Mouse (Mus musculus) urinary bladder, adult 2 months (tissue): ENCODE results near the gene H2-M10.2. TPM values are rescaled to one million over a fixed set of nuclear protein-coding genes. Genes with fewer than 3 reads are reported as not detected.
"Not testable (repeated sequence)": the region's sequence is repeated elsewhere in the genome, so short reads cannot be mapped to it uniquely, and the experiment has no call there.

Experiments
- DNase-seq: peaks from one replicate; pipeline ENCODE4 v3.0.0; 2022; ENCODE audit warnings: low spot score
- polyA plus RNA-seq: library from polyadenylated mRNA; depleted of rRNA; stranded (reverse); fragments of >200 nt; gene quantifications from 2 replicates; pipeline ENCODE4 v1.2.3, GENCODE M21; 2012; rRNA removed

H2-M10.2 gene
- polyA plus RNA-seq, 1 experiment: not detected

DNA sequence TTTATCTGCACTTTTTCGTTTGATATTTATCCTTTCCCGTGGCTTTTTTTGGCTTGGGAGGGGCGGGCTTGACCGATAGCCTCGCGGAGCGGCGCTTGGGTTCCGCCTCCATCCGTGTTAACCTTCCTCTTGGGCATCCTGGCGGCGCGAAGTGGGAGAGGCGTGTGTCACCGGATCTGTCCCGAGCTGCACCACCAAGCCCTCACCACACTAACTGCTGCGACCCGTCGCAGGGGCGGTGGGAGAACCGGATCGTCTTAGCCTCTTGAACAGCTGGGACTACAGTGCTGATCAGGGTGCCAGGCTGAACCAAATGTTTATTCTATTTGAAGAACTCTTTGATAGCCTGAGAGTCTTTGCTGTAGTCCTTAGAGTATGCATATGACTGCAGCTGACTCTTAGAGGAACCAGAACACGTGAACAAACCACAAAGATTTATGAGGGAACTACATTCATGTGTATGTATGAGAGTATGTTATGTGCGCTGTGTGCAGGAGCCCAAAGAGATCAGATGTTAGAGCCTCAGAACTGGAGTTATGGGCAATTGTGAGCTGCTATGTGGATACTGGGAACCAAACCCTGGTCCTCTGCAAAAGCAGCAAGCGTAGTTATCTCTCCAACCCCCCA is 33.9 kb downstream of the H2-M10.2 start:
- no peak for DNase-seq

DNA sequence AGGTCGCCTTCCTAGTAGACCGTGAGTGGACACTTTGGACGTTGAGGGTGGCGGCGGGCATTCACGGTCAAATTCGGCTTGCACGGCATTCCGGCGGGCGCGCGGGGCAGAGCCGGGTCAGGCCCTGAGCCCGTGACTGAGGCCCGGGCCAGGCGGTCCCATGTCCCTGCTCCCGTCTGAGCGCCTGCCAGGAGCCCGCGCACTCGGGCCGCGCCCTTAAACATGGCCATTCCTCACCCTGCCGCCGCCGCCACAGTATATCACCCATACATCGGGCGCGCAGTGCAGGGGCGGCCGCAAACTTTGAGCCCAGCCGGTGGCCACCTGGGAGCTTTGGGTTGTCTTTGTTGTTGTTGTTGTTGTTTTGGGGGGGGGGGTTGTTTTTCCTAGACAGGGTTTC is 37.4 kb downstream of the H2-M10.2 start:
- DNase-seq: no peak

GRCm38 (mm10) chr17:36245741-36246140 is 40.5 kb downstream of the H2-M10.2 start:
- no peak for DNase-seq

- DNase-seq: no peak
These were observed 42.3 kb downstream of the H2-M10.2 start for GRCm38 (mm10) chr17:36244031-36244430.

DNA sequence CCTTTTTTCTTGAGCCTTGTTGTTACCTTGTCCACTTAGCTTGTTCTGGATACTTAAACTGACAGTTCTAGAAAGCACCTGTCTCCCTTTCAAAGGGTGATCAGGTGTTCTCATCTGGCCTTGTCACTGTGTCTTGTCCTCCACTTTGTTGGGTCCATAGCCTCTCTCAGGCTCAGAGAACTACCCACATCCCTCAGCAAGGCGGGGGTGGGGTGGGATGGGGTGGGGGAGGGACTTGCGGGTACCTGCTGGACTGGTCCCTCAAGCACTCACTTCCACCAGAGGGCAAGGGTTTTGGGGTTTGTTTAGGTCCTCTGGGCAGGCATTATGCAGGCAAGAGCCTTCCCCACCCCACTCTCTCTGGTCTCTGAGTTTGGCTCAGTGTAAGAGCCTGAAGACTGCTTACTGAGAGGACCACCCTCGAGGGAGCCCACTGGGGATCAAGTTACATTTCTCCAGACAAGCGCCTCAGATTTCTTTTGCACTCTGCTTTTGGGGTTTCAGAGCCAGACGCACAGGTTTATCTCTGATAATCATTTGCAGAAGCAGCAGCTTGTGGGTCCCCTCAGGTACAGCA is 45.6 kb downstream of the H2-M10.2 start:
- DNase-seq: no peak

- no peak for DNase-seq
These were observed 48.9 kb downstream of the H2-M10.2 start for GRCm38 (mm10) chr17:36237321-36237921.

- DNase-seq: not testable (repeated sequence)
These were observed 51.0 kb downstream of the H2-M10.2 start for GRCm38 (mm10) chr17:36235300-36235699.

Other genes with a start within 250 kb of the H2-M10.2 start
- 66.8 and 76.7 TPM in 2 replicates for gene H2-T22, start 243.7 kb downstream of the H2-M10.2 start, polyA plus RNA-seq
- gene Gm6034, start 243.5 kb downstream of the H2-M10.2 start, polyA plus RNA-seq: 0.06 TPM in 1 of 2 replicates, not detected in the other
- gene Gm11127, start 228.1 kb downstream of the H2-M10.2 start, polyA plus RNA-seq: 0.09 and 0.14 TPM in 2 replicates
- 0.12 and 0.13 TPM in 2 replicates for gene Gm19684, start 164.8 kb downstream of the H2-M10.2 start, polyA plus RNA-seq
- not detected in 2 replicates for gene Gm7030, start 157.1 kb downstream of the H2-M10.2 start, polyA plus RNA-seq
- 0.04 TPM in 1 of 2 replicates, not detected in the other for gene Gm8909, start 118.0 kb downstream of the H2-M10.2 start, polyA plus RNA-seq
- gene H2-T3, start 96.2 kb downstream of the H2-M10.2 start, polyA plus RNA-seq: 0.03 TPM in 1 of 2 replicates, not detected in the other
- 59.0 and 76.1 TPM in 2 replicates for gene Rpp21, start 28.4 kb downstream of the H2-M10.2 start, polyA plus RNA-seq
- gene Trim39, start 14.2 kb downstream of the H2-M10.2 start, polyA plus RNA-seq: 23.9 and 26.8 TPM in 2 replicates
- gene H2-M10.1, start 39.7 kb upstream of the H2-M10.2 start, polyA plus RNA-seq: not detected in 2 replicates
- not detected in 2 replicates for gene H2-M10.3, start 81.9 kb upstream of the H2-M10.2 start, polyA plus RNA-seq
- not detected in 2 replicates for gene H2-M10.4, start 175.8 kb upstream of the H2-M10.2 start, polyA plus RNA-seq